Mouse (Mus musculus) forebrain, postnatal 0 days (tissue): Measurements from ENCODE around the gene Oit3. TPM values are rescaled to one million over a fixed set of nuclear protein-coding genes. Genes with fewer than 3 reads are reported as not detected.

Source experiments
- ATAC-seq: fragments of 200-750 bp; cut with Nextera tagmentation; 2 replicates; pipeline ENCODE4 v1.8.0; 2017; ENCODE audit warnings: mild to moderate bottlenecking, moderate library complexity
- DNase-seq: peaks from one replicate; pipeline ENCODE4 v3.0.0-alpha.2; 2015
- H3K27ac ChIP-seq: fragments of 300-500 bp; sonication (generic); 2 replicates; pipeline ENCODE4 v1.5.1; 2014; ENCODE audit warnings: low read depth, mild to moderate bottlenecking, antibody characterized with exemption, low read length, moderate library complexity, mixed read lengths
- H3K27me3 ChIP-seq: fragments of 300-500 bp; sonication (generic); 2 replicates; pipeline ENCODE4 v1.6.1; 2014; ENCODE audit warnings: mild to moderate bottlenecking, low read length, mixed read lengths; ENCODE audit not compliant: insufficient read depth
- H3K36me3 ChIP-seq: fragments of 300-500 bp; sonication (generic); 2 replicates; pipeline ENCODE4 v1.6.1; 2014; ENCODE audit warnings: mild to moderate bottlenecking, moderate library complexity; ENCODE audit not compliant: insufficient read depth
- H3K4me1 ChIP-seq: fragments of 300-500 bp; sonication (generic); 2 replicates; pipeline ENCODE4 v1.6.1; 2014; ENCODE audit warnings: antibody characterized with exemption; ENCODE audit not compliant: insufficient read depth
- H3K4me2 ChIP-seq: fragments of 300-500 bp; sonication (generic); 2 replicates; pipeline ENCODE4 v1.6.1; 2014; ENCODE audit warnings: low read depth, mild to moderate bottlenecking, moderate library complexity
- H3K4me3 ChIP-seq: fragments of 300-500 bp; sonication (generic); 2 replicates; pipeline ENCODE4 v1.5.1; 2014; ENCODE audit warnings: low read depth, low read length, mixed read lengths
- H3K9ac ChIP-seq: fragments of 300-500 bp; sonication (generic); 2 replicates; pipeline ENCODE4 v1.6.1; 2014; ENCODE audit warnings: mild to moderate bottlenecking
- H3K9me3 ChIP-seq: fragments of 300-500 bp; sonication (generic); 2 replicates; pipeline ENCODE4 v1.6.1; 2016; ENCODE audit warnings: low read length
- CTCF ChIP-seq: sonication (generic); IDR thresholded peaks from 2 replicates; pipeline ENCODE4 v1.5.1; 2016; ENCODE audit warnings: antibody characterized with exemption, control low read depth, low read depth
- WGBS: fragments of 180-500 bp; shearing (Covaris S2); extraction: QIAGEN DNeasy Blood & Tissue Kit; methylation state at CpG from one replicate; pipeline ENCODE4 v1.1.7; 2014; 5-methylcytosine and 5-hydroxymethylcytosine counted together
- polyA plus RNA-seq: library from polyadenylated mRNA; unstranded; fragments of >200 nt; fragmentation: Nextera tagmentation; extraction: Ambion mirVana; gene quantifications from 2 replicates; pipeline ENCODE4 v1.2.1, GENCODE M21; 2015
- total RNA-seq: library from RNA; depleted of rRNA; stranded (reverse); fragments of >200 nt; gene quantifications from 2 replicates; pipeline ENCODE4 v1.2.3, GENCODE M21; 2014

Oit3 gene
- total and polyA plus RNA-seq, 2 experiments from 2014 or later: 0.19 to 0.27 TPM

DNA sequence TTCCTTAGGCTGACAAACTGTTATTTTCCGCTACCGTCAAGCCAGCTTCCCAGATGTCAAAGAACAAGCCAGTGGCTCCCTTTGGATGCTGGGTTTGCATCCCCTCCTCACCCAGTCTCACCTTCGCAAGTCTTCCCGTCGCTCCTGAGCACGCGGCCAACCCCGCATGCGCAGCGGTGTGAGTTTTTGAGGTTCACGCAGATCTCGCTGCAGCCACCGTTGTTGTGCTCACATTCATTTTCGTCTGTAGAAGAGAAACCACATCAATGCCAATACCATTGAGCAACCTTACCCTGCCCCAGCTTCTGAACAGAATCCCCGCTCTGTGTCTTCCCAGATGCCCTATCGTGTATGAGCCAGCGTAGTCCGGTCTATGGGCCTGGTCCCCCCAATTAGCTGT is 5.8 kb downstream of the Oit3 start:
- DNase-seq (no peak), ATAC-seq (no peak)
- Histone ChIP-seq H3K27ac (no peak overlapping the region), H3K9me3 (no peaks in the 10 kb centered on the region), H3K9ac (no peak overlapping the region), H3K4me2 (no peak overlapping the region), H3K4me3 (no peak overlapping the region), H3K27me3 (no peaks in the 10 kb centered on the region), H3K4me1 (no peaks in the 10 kb centered on the region), H3K36me3 (no peaks in the 10 kb centered on the region)
- 94% methylated on average over 18 of the region's 18 CpGs for WGBS
- no peak for TF ChIP-seq CTCF

DNA sequence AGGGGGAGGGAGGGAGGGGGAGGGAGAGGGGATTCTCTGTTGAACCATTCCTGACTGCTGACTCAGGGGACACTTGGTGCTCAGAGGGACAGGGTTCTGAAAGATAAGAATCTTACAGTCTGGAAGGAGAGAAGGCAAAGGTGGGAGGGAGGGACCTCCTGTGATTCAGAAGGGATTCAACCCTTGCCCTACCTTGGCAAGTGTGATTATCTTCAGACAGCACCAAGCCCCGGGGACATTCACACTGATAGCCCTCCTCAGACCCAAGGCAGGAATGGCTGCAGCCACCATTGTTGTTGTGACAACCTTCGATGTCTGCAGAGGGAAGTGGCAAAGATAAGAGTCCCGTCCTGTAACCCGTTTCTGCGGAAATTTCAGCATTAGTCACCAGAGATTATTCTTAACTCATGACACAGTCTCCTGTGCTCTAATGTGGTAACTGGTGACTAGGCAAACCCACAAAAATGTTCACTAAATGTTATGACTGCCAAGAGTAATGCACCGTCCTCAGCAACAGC is 10.8 kb downstream of the Oit3 start:
- WGBS: 73% methylated on average over 6 of the region's 6 CpGs
- Histone ChIP-seq H3K4me1 (no peaks in the 10 kb centered on the region), H3K9me3 (no peaks in the 10 kb centered on the region), H3K9ac (no peak overlapping the region), H3K36me3 (no peaks in the 10 kb centered on the region), H3K4me3 (no peak overlapping the region), H3K27me3 (no peaks in the 10 kb centered on the region), H3K27ac (no peak overlapping the region), H3K4me2 (no peak overlapping the region)
- TF ChIP-seq CTCF: no peak
- ATAC-seq (no peak), DNase-seq (no peak)

DNA sequence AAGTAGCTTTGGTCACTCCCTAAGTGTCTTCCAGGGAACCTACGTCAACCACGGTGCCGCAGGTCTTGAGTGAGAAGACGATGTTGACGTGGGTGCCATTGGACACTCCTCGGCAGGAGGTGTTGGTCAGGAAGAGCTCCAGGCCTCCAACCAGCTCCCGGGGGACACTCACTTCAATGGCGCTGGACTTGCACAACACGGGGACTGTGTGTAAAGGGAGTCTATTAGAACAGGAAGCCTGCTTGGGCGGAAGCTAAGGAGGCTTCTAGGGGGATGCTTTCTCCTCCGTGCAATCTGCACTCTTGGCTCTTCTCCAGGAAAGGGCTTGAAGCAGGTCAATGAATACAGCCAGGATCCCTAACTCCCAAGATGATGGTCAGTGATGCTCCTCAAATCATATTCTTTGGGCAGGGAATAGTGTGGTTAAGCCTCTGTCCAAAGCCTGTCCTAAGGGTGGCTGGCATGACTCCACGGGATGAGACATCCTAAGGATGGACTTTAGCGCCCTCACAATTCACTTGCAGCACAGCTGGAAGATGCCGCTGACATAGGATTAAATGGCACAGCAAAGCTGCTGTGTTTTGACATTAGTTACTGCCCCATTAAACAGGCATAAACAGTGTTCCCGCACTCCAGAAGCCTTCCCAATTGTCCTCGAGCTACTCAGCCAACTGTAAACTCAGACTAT is 12.0 kb downstream of the Oit3 start:
- H3K4me1 ChIP-seq: no peaks in the 10 kb centered on the region
- no peak for TF ChIP-seq CTCF
- 78% methylated on average over 16 of the region's 16 CpGs for WGBS

DNA sequence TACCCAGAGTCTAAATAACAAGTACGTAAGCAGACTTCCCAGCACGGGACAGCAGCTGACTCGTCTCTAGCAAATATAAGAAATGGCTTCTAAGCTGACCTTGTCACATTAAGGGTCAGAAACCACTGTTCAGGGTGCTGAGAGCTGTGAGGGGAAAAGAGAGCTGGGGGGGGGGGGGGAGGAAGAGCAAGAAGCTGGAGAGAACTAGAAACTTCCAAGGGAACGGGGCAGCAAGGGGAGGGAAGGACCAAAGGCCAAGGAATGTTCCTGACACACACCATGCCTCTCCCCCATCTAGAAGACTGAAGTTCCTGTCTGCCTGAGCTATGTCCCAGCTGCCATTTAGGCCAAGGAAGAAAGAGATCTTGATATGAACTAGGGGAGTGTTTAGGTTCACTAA is 15.2 kb downstream of the Oit3 start:
- no peak for DNase-seq
- Histone ChIP-seq H3K36me3 (no peaks in the 10 kb centered on the region), H3K4me3 (no peak overlapping the region), H3K27me3 (no peaks in the 10 kb centered on the region), H3K9me3 (no peaks in the 10 kb centered on the region), H3K4me1 (no peaks in the 10 kb centered on the region), H3K27ac (no peak overlapping the region), H3K4me2 (no peak overlapping the region), H3K9ac (no peak overlapping the region)
- WGBS: 85% methylated on average over 4 of the region's 4 CpGs
- ATAC-seq: no peak
- no peak for TF ChIP-seq CTCF

More for the DNA sequence above, 12.0 kb downstream of the Oit3 start:
- Histone ChIP-seq H3K9ac (no peak overlapping the region), H3K9me3 (no peaks in the 10 kb centered on the region), H3K4me2 (no peak overlapping the region), H3K27ac (no peak overlapping the region), H3K27me3 (no peaks in the 10 kb centered on the region), H3K36me3 (no peaks in the 10 kb centered on the region), H3K4me3 (no peak overlapping the region)
- ATAC-seq (no peak), DNase-seq (no peak)

DNA sequence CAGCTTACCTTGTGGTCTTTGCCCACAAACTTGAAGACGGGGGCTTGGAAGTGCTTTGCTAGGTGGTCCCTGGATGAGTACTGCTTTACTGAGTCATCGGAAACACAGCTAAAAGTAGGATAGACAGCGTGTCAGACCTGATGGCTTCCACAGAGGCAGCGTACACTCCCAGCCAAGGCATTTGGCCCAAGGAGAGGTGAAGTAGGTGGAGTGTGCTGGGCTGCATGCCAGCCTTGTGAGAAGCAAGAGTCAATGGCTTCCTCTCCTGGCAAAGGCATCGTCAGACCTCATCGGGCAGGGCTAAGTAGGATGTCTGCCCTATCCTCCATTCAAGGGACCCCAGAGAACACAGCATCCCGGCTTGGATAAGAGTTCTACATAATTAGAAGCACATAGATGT is 16.2 kb downstream of the Oit3 start:
- H3K9ac ChIP-seq: no peak overlapping the region
- H3K4me3 ChIP-seq: no peak overlapping the region
- TF ChIP-seq CTCF: no peak
- H3K4me2 ChIP-seq: no peak overlapping the region
- no peaks in the 10 kb centered on the region for H3K9me3 ChIP-seq
- no peak overlapping the region for H3K27ac ChIP-seq
- ATAC-seq (no peak), DNase-seq (no peak)
- H3K4me1 ChIP-seq: no peaks in the 10 kb centered on the region
- no peaks in the 10 kb centered on the region for H3K27me3 ChIP-seq
- WGBS: 72% methylated on average over 7 of the region's 7 CpGs
- H3K36me3 ChIP-seq: no peaks in the 10 kb centered on the region

DNA sequence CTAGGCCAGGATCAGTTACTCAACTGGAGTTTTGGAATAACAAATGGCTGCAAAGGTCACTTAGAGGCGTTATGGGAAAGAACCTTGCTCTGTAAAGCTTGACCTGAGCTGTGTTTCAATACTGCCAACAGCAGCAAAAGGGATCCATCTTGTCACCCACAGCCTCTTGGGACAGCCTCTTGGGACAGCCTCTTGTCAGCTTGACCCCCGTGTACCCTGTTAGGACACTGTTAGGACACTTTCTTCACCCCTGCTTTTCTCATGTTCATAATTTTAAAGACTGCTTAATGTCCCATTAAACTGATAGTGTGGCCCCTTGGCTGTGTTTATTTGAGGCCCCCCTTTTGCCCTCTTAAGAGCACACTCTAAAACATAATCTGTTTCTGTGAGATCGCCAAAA is 17.1 kb downstream of the Oit3 start:
- 76% methylated on average over 3 of the region's 3 CpGs for WGBS
- ATAC-seq (no peak), DNase-seq (no peak)
- no peak for TF ChIP-seq CTCF
- no peak overlapping the region for H3K4me3 ChIP-seq
- H3K9me3 ChIP-seq: no peaks in the 10 kb centered on the region
- H3K27ac ChIP-seq: no peak overlapping the region
- H3K4me2 ChIP-seq: no peak overlapping the region
- no peaks in the 10 kb centered on the region for H3K36me3 ChIP-seq
- H3K4me1 ChIP-seq: no peaks in the 10 kb centered on the region
- no peak overlapping the region for H3K9ac ChIP-seq
- H3K27me3 ChIP-seq: no peaks in the 10 kb centered on the region

DNA sequence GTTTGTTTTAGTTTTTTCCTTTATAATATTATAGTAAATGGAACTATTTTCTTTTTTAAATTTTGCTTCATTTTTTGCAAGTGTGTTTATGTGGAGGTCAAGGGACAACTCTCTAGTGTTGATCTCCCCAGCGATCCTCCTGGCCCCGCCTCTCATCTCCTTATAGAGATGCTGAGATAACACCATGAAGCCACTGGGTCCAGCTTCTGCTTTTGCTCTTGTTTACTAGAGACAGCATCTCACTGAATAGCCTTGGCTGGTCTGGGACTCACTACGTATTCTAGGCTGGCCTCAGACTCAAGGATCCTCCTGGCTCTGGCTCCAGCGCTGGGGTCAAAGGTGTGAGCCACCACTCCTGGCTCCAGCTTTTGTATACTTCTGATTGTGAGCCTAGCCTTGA is 22.1 kb downstream of the Oit3 start:
- H3K9me3 ChIP-seq: no peaks in the 10 kb centered on the region
- no peak overlapping the region for H3K4me3 ChIP-seq
- H3K27me3 ChIP-seq: no peaks in the 10 kb centered on the region
- no peak for ATAC-seq
- H3K27ac ChIP-seq: no peak overlapping the region
- DNase-seq: no peak
- no peaks in the 10 kb centered on the region for H3K36me3 ChIP-seq
- 92% methylated on average over 4 of the region's 4 CpGs for WGBS
- no peak overlapping the region for H3K4me2 ChIP-seq
- TF ChIP-seq CTCF: no peak
- H3K4me1 ChIP-seq: no peaks in the 10 kb centered on the region
- no peak overlapping the region for H3K9ac ChIP-seq
